Mouse (Mus musculus) erythroblast, adult 5-6 weeks (primary cell): ENCODE data around the gene Gm20388. TPM values are rescaled to one million over a fixed set of nuclear protein-coding genes. Genes with fewer than 3 reads are reported as not detected.

ENCODE experiments used
- ATAC-seq: replicated peaks from 2 replicates; pipeline ENCODE4 v1.8.0; 2016; ENCODE audit warnings: moderate number of reproducible peaks, mild to moderate bottlenecking, moderate TSS enrichment, inconsistent platforms; ENCODE audit not compliant: poor library complexity, low FRiP score, severe bottlenecking
- total RNA-seq, 2 experiments: library from RNA; stranded (forward) in 1 of 2; stranded (reverse) in 1 of 2; fragments of 150-400 nt in 1 of 2; fragments of 200-764, 138-1000 nt in 1 of 2; gene quantifications; 2 replicates each; pipeline versions ENCODE4 v1.2.3 to v1.2.4; 2015 to 2017; ENCODE audit warnings: low replicate concordance in 2 of 2

The Gm20388 gene
- total RNA-seq, 2 experiments from 2014 or later: 2.9 to 7.8 TPM

DNA sequence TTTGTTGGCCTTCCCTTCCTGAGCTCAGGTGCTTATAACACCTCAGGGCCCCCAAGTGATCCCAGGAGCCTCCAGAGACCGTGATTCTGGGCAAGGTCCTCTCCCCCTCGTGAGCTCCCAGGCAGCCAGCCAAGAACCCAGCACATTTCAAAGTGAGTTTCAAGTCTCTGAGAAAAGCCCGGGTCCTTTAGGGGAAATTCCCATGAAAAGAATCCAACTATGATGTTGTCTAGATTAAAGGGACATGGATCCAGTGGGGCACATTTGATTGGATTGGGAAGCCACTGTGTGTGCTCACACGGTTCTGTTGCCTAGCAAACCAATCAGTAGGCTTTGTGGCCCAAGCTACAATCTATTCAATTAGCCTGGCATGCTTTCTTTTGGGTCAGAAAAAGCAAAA is 936.6 kb downstream of the Gm20388 start:
- no peak for ATAC-seq

DNA sequence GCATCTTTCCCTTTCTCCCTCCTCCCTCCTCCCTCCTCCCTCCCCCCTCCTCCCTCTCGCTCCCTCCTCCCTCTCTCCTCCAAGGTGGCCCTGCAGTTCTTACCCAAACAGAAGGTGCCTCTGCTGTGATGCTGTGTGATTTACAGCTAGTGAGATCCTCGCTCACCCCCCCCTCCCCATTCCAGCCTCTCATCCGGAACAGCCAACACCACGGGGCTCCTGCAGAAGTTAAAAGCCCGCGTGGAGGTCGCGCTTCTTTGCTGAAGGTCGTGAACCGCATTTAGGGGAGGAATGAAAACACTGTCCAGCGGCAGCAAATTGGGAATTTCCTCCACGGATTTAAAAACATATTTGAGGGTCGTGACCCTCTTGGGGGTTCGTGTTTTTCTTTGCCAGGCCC is 937.1 kb downstream of the Gm20388 start:
- ATAC-seq: no peak

DNA sequence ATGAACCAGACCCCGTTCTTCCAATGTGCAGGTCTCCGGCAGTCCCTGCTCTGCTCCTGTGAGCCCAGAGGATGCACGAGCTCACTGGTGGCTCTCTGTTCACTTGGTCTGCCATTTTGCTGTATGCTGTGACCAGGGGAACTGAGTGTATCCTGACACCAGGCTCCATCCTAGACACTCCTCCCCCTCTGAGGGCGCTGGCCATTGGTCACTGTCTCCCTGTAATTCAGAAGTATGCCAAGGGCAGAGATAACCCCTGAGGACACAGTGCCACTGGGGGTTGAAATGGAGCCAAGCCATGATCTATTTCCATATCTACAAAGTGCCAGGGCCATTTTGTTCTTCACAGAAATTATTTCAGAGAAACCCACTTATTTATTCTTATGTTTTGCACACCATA is 937.8 kb downstream of the Gm20388 start:
- ATAC-seq: no peak

DNA sequence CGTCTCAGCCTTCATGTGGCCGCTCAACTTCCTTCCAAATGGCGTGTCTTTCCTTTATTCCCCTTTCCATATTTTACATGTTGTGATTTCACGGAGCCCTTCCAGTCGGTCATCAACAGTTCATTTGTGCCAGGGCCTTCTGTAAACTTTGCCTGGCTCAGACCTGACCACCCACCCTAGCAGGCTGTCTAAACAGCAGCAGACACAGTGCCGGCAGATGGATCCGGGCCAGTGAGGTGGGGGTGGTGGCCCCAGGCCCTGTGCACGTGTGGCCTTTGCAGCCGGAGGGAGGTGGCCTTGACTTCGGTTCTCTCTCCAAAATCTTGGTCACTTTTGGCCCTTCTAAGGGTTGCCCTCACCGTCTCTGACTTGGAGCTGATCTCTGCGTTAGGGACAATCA is 940.8 kb downstream of the Gm20388 start:
- no peak for ATAC-seq

DNA sequence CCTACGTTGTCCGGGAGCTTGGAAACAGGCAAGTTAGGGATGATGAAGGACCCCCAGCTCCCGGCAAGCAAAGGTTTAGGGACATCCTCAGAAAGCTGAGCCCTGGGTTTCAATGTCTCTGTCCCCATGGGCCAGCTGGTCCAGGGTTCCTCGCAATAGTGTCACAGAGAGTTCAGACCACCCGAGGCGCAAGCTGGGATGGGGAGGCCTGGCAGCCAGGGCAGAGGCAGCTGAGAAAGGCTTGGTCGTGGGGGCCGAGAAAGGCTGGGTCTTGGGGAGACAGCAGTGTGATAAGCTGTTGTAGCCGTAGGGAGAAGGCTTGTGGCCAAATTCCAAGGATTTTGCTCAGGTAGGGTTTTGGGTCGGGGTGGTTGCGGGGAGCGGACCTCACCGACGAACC is 949.2 kb downstream of the Gm20388 start:
- no peak for ATAC-seq

DNA sequence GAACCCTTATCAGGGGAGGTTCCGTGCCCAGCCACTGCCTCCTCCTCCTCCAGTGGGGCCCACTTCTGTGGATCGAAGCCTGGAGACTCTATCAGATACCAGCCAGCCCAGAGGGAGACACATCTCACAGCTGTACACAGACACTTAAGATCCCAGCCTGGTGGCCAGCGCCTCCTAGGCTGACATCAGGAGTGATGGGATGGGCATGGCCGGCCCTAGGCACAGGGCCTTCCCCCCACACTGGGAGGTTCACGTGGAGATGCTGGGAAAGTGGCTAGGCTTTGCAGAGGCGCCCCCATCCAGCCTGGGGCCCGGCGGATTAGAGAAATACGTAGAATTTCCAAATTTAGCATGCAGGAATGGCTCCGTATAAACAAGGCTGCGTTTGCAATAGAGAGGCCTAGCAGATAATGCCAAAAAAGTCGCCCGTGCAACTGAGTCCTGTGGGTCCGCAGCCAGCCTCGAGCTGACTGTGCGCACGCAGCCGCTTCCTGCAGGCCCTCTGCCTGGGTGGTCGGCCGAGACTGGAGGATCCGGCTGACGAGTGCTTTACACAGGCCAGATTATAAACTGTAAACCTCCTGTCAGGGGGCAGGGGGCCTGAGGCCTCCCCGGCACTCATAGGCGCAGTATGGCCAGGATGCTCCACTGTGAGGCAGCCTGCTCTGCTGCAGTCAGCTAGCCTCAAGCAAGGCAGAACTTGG is 949.9 kb downstream of the Gm20388 start:
- ATAC-seq: no peak

DNA sequence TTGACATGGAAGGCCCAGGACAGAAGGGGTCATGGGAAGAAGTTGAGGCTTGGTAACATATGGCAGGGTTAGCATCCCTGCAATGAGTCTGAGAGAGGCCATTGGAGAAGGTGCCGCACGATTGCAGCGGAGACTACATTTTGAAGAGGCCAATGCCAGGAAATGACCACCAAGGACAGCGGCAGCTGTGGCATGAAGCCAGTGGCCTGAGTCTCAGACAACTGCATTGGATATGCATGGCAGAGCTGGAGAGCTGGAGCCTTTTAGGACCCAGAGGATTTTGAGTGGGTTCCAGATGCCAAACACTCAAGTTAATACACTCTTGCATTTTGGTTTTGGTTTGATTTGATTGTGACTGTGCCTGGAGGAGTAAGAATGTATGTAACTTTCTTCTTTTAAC is 953.0 kb downstream of the Gm20388 start:
- no peak for ATAC-seq

DNA sequence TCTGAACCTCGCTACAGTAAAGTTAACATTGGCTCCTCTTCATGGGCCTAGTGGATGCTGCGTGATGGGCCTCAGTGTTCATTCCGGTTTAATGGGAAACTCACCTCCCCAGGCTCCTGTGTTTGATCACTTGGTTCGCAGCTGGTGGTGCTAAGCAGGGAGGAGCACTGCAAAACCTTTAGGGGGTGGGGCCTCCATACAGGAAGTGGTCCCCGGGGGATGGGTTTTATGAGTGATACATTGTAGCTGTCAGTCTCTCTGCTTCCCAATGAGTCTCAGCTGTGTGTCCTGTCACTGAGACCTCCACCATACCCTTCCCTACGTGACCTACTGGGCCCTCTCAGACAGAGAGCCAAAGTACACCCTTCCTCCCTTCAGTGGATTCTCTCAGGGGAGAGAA is 956.7 kb downstream of the Gm20388 start:
- no peak for ATAC-seq

DNA sequence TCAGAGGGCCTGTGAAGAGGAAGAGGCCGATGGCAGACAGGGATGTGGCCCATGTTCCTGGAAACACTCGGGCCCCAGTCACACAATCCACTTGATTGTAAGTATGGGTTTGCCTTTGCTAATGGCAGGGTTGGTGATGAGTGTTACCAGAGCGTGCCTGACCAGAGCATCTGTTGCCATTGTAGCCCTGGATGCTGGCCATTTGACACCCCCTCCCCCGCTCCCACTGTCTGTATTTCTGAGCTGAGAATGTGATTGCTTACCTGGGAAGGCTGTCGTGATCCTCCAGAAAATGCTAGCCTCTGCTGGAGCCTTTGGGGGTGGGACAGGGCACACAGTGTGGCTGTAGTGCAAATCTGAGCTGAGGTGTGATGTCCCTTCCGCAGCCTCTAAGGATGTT is 962.0 kb downstream of the Gm20388 start:
- ATAC-seq: no peak

DNA sequence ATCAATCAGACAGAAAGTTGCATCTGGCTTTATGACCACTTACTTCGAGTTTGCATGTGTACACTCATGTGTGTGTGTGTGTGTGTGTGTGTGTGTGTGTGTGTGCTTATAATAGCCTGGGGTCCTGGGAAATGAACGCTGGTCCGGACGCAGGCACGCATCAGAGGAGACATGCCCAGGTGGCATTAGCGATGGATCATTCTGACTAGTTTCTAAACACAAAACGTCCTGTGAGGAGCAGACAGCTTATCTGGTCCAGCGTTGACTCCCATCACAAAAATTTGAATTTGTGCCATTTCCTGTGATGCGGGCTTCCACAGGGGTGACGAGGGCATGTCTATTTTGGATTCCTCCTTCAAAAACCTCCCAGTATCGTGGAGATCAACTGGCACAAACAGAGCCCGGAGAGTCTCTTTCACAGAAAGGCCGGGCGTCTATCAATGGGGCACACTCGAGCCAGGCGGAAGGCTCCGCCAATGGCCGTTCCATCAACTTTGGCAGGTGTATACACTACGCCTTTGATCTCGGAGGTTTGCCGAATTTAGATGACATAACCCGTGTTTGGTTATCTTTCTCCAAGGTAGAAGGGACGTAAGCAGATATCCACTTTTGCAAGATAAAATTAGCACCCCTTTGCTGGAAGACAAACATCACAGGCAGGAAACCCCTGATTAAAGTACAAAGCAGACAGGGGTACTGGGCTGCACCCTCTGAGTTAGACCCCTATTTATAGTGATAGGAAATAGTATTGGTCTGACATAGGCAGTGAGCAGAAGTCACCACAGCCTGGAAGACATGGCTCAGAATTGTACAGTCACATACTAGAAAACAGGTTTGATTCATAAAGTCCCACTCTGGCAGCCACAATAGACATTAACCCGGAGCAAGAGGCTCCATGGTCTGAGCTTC is 965.6 kb downstream of the Gm20388 start:
- no peak for ATAC-seq

DNA sequence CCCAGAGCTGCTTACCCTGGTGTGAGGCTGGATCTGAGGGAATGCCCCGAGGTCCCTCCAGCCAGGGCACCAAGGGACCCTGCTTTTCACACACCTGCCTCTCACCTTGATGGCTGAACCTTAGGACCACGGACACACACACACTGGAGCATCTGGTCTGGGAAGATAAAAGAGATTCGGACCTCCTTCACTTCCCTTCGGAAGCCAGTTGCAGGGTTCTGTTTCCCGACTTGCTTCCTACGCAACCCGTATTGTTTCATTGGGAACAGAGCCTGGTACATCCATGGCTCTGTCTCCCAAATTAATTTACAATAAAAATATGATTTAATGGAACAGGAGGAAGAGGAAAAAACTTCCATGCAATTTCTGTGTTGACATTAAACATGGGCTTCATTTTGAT is 966.4 kb downstream of the Gm20388 start:
- ATAC-seq: no peak

DNA sequence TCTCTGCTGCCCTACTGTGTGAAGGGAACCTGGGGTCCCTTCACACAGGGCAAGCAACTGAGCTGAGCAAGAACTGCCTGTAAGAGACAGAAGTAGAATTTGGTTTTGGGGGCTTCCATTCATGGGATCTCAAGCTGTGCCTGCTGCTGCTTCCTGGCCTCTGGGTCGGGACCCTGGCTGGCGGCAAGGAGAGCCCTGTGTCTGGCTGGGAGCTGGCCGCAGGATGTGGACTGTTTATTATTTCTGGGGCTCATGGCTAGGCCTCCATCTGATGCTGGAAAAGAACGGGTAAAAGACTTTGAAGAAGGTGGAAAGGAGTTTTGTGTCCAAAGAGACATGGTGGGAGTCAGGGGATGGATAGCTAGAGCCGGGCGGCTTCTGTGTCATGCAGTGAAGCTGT is 969.3 kb downstream of the Gm20388 start:
- ATAC-seq: no peak

DNA sequence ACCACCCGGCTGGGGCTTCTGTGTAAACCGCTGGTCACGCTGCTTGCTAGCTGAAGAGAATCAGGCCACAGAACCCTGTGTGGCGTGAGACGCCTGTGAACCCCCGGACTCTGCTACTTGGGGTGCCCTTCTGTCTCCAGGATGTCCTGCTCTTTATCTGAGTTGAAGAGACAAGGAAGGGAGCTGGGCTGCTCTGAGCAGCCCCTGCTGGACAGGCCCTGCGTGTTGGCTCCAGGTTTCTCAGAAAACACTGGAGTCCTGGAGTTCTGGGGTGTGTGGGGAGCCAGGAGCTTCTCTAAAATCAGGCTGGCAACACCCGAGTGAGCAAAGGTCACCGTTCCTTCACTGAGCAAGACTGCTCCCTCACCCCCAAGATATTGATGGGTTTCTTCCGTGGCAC is 971.0 kb downstream of the Gm20388 start:
- no peak for ATAC-seq

DNA sequence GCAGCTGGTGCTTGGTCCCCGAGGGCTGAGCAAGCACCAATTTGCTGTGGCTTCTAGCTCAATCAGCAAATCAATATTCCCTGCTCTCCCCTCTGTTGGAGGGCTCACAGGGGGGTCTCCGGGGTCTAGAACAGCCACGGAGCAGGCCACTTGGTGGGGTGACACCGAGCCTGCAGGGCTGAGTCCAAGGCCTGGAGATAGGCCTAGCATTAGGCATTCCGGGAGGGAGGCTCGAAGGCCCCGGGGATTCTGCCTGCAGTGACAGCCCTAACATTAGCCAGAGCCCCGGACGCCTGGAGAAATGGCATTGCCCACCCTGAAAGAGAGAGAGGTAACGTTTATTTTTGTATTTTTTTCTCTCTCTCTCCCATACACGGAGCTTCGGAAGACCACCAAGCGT is 972.0 kb downstream of the Gm20388 start:
- ATAC-seq: no peak

DNA sequence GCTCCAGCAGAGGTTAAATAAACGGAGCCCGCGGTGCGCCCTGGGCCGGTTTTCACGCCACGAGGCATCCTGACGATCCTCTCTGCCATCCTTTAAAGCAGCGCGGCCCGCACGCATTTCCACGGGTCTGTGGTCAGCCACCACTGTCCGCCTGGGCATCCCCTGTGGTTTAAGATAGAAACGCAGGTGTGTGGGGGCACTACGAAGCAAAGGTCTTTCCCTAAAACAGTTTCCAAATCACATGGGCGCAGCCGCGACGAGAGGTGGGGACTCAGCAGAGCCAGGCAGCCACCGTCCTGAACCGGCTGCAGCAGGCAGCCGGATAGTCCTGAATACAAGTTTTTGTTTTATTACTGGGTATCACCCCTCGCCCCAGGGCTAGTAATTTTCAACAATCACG is 972.7 kb downstream of the Gm20388 start:
- no peak for ATAC-seq

DNA sequence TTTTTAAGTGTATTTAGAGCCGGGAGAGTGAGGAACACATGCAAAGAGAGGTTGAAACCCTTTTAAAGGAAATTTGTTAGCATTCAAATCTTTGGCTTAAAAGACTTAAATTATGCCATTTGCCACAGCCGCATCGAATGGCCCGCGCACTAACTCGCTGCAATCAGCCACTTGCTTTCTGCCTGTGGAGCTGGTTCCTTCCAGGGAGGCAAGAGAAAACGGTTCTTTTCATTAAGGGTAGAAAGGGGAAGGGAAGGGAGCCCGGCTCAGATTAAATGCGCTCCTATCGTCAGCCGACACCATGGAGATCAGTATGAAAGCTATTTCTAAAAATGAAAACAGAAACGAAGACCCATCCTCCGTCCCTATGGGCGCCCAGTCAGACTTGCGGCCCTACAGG is 973.2 kb downstream of the Gm20388 start:
- ATAC-seq: no peak

DNA sequence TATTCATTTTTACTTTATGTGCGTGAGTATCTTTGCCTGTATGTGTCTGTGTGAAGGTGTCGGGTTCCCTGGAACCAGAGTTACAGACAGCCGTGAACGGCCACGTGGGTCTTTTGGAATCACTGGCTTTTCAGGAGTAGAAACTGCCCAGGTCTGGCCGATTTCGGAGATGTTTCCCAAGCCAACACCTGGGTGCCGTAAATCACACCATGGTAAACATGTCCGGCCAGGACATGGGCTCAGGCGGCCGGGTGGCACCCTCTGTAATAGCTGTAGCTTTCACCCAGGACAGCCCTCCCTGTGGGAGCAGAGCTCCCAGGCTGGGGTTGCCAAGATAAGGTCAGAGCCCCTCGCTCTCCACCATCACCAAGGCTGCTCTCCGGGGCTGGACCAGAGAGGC is 974.2 kb downstream of the Gm20388 start:
- ATAC-seq: no peak

DNA sequence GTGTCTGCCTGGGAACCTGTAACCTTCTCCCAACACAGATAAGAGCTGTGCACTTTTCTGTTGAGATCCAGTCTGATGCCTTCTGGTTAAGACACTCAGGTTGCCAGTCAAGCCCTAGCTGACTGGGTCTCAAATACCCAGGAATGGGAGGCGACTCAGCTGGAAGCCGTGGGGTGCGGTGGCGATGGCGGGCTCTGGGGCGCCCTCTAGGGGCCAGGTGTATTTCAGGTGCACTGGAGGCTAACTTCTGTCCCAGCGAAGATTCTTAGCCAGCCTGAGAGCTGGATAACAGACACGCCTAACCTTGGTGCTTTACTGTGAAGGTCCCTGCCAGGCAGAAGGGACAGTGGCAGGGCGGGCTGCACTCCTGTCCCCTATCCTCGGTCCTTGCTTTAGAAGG is 976.6 kb downstream of the Gm20388 start:
- ATAC-seq: no peak

DNA sequence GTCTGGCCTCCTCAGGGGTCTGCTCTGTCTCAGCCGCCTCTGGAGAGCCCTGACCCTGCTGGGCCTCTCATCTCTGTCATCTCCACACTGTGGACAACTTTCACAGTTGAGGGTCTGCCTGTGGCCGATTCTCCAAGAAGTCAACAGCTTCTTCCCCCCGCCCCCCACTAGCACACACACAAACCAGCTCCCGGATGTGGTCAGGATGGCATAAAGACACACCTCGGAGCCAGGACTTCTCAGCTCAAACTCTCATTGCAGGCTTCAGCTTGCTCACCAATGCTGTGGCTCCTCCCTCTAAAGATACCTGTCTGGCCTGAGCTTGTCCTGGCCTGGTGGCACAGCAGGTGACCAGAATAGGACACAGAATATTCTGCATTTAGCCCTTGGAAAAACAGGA is 977.4 kb downstream of the Gm20388 start:
- no peak for ATAC-seq

DNA sequence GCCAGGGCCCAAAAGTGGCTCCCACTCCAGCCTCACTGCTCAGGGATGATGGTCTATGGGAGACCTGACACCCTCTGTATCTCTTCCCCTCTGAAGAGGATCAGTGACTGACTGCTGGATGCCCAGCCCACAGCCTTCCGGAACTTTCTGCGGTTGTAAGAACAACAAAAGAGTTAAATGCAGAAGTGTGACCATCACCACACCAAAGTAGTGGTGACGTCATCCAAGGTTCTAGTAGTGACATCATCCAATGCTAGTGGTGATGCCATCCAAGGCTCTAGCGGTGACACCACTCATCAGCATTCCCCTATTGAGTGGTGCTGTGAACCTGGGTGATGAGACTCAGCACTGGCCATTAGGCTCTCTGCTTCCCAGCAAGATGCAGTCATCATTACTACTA is 978.5 kb downstream of the Gm20388 start:
- ATAC-seq: no peak

DNA sequence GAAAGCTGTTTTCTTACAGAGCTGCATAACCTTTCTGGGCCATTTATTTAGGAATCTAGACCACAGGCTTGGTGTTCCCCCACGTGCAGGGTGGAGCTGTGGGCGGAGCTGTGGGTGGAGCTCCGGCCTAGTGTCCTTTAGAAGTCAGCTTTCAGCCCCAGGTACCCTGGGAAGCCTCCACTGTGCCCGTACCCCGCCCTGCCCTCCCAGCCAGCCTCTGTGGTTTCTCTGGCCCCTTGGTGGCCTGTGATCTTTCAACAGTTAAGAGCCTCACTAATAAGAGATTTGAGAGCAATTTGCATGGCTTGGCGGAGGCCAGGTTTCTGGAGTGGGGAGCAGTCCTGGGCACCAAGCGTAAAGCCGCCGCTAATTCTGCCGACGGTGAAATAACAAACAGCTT is 979.4 kb downstream of the Gm20388 start:
- ATAC-seq: no peak
